Mouse (Mus musculus) mouse embryonic stem cell (cell line): ENCODE measurements around the gene Tmem132d.

ENCODE experiments used
- in situ Hi-C, 2 experiments: fragments of 300-500 bp; cut with MboI; formaldehyde crosslinking; loops; 1 replicate in 1 of 2; 3 replicates in 1 of 2; pipeline ENCODE4 v1.14.3; 2019 to 2020; ENCODE audit warnings: low sequenced_read_pairs in 2 of 2, low pct_unique_long_range_greater_than_20kb in 1 of 2, mixed read lengths in 1 of 2; ENCODE audit not compliant: unreplicated experiment in 1 of 2

Tmem132d gene

GRCm38 (mm10) chr5:128432916-128433315 is at the start of gene Tmem132d:
Gene Tmem132d (minus strand): TSS chr5:128433077.
- in situ Hi-C loops: no loop called here

- in situ Hi-C loops: no loop called here
Observed at GRCm38 (mm10) chr5:128480816-128481215, 47.9 kb upstream of the Tmem132d start.

GRCm38 (mm10) chr5:128475372-128475771 is 42.5 kb upstream of the Tmem132d start:
- in situ Hi-C loops: no loop called here

GRCm38 (mm10) chr5:128469812-128470211 is 36.9 kb upstream of the Tmem132d start:
- in situ Hi-C loops: no loop called here

GRCm38 (mm10) chr5:128464514-128464913 is 31.6 kb upstream of the Tmem132d start:
- in situ Hi-C loops: no loop called here

GRCm38 (mm10) chr5:128460605-128461004 is 27.7 kb upstream of the Tmem132d start:
- in situ Hi-C loops: no loop called here

- in situ Hi-C loops: no loop called here
Observed at GRCm38 (mm10) chr5:128455732-128456131, 22.9 kb upstream of the Tmem132d start.

GRCm38 (mm10) chr5:128452196-128452595 is 19.3 kb upstream of the Tmem132d start:
- in situ Hi-C loops: no loop called here

- in situ Hi-C loops: no loop called here
Observed at GRCm38 (mm10) chr5:128450808-128451207, 17.9 kb upstream of the Tmem132d start.

GRCm38 (mm10) chr5:128444876-128445275 is 12.0 kb upstream of the Tmem132d start:
- in situ Hi-C loops: no loop called here

GRCm38 (mm10) chr5:128443848-128444247 is 11.0 kb upstream of the Tmem132d start:
- in situ Hi-C loops: no loop called here

GRCm38 (mm10) chr5:128441121-128441520 is 8.2 kb upstream of the Tmem132d start:
- in situ Hi-C loops: no loop called here

GRCm38 (mm10) chr5:128439828-128440227 is 7.0 kb upstream of the Tmem132d start:
- in situ Hi-C loops: no loop called here

- in situ Hi-C loops: no loop called here
Observed at GRCm38 (mm10) chr5:128438078-128438477, 5.2 kb upstream of the Tmem132d start.

- in situ Hi-C loops: no loop called here
Observed at GRCm38 (mm10) chr5:128436909-128437308, 4.0 kb upstream of the Tmem132d start.

- in situ Hi-C loops: no loop called here
Observed at GRCm38 (mm10) chr5:128435683-128436082, 2.8 kb upstream of the Tmem132d start.

- in situ Hi-C loops: no loop called here
Observed at GRCm38 (mm10) chr5:128433786-128434185, 909 bp upstream of the Tmem132d start.

GRCm38 (mm10) chr5:128432422-128432821 is 455 bp downstream of the Tmem132d start:
- in situ Hi-C loops: no loop called here

- in situ Hi-C loops: no loop called here
Observed at GRCm38 (mm10) chr5:128424636-128425035, 8.2 kb downstream of the Tmem132d start.

GRCm38 (mm10) chr5:128424213-128424612 is 8.7 kb downstream of the Tmem132d start:
- in situ Hi-C loops: no loop called here

GRCm38 (mm10) chr5:128422090-128422489 is 10.8 kb downstream of the Tmem132d start:
- in situ Hi-C loops: no loop called here
